Mouse (Mus musculus): Measurements from ENCODE around the gene Gpkow. TPM values are rescaled to one million over a fixed set of nuclear protein-coding genes. Genes with fewer than 3 reads are reported as not detected.

The Gpkow gene
- 28.3 and 30.2 TPM in 2 replicates for polyA plus RNA-seq (2015; fragmentation: Nextera tagmentation; extraction: Ambion mirVana)

DNA sequence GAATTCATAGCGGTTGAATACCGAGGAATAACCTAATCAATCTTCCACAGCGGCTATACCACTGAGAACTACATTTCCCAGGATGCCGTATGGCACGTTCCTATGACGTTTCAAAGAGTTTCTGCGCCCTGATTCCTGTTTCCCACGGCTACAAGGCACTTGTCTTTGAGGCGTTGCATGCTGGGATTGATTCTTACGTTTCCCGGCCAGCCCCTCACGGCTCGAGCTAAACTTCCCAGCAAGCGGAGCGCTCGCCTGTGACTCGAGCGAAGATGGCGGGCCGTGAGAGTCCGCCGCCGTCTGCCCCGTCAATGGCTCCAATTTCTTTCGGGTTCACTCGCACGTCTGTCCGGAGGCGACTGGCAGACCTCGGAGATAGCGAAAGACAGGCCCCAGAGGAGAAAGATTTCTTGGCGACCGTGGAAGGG lies at the start of gene Gpkow:
TSS of gene Gpkow (plus strand) at position 178 of the 428 bp plus-strand sequence.
- H3K36me3 ChIP-seq: peaks cover 32% of the 10 kb centered on the region
- H3K9me3 ChIP-seq: no peaks in the 10 kb centered on the region
- H3K27me3 ChIP-seq (replicated peaks): no peaks in the 10 kb centered on the region
- H3K4me1 ChIP-seq: no peaks in the 10 kb centered on the region; the same call in 1 of the 2 replicates
- peak within 1 kb of the TSS; percentile 67 for H3K4me3 ChIP-seq
- ATAC-seq (ENCODE audit: extremely low read depth, insufficient number of reproducible peaks, low FRiP score, low TSS enrichment): peak; percentile 89; the same call in 1 of the 2 replicates
- peak within 1 kb of the TSS; percentile 59 for H3K27ac ChIP-seq (replicated peaks)
- WGBS: 4% methylated on average over 33 of the region's 33 CpGs
- peak within 1 kb of the TSS; percentile 84 for H3K9ac ChIP-seq
- peak within 1 kb of the TSS; percentile 72 for H3K4me2 ChIP-seq

DNA sequence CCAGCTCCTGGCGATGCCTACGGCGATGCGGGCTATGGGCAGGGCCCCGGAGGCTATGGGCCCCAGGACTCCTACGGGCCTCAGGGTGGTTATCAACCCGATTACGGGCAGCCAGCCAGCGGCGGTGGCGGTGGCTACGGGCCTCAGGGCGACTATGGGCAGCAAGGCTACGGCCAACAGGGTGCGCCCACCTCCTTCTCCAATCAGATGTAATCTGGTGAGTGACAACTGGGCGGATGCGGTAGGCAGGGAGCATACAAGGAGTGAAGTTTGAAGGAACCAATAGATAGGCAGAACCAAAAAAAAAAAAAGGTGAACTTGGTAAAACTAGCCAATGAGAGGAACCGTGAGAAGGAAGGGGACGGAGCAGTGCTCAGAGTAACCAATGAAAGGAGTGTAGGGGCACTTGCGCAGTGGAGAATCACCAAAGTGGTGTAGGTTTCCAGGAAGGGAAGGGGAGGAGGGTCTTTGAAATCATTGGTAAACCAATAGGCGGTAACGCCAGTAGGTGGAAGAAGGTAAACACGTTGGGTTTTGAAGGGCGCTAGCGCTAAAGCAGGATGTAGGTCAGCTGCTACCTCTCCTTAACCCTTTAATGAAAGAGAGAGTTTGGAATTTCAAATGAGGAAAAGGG lies 48.1 kb upstream of the Gpkow start:
- Histone ChIP-seq H3K4me1 (0 out of 2 replicates have a peak, but pooled peaks cover 3% of the 10 kb centered on the region), H3K9me3 (no peaks in the 10 kb centered on the region), H3K27me3 (replicated peaks) (no peaks in the 10 kb centered on the region), H3K9ac (peak overlapping the region; percentile 83), H3K27ac (replicated peaks) (peak overlapping the region; percentile 67), H3K36me3 (no peaks in the 10 kb centered on the region), H3K4me2 (peak overlapping the region; percentile 70), H3K4me3 (peak overlapping the region; percentile 55)
- WGBS: 12% methylated on average over 25 of the region's 25 CpGs
- ATAC-seq (ENCODE audit: extremely low read depth, insufficient number of reproducible peaks, low FRiP score, low TSS enrichment): peak; percentile 89

DNA sequence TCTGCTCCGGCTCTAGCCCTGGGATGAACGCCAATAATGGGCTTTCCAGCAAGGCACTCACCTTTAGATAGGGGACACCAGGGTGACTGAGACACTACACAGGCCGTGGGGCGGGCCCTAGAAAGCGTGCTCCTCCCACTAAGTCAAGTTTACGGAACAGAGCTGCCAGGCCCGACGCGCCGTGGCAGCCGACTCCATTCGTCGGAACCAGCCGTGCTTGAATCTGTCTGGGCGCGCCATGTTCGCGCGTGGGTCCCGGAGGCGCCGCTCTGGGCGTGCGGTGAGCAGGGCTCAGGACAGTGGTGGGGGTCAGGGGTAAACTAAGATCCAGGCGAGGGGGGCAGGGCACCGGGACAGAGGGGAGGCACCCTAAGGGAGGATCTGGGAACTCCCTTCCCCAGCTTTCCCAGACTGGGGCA lies 39.7 kb upstream of the Gpkow start, which contains the start of gene Prickle3:
TSS of gene Prickle3 (plus strand) at position 40 of the 419 bp plus-strand sequence.
- Histone ChIP-seq H3K9me3 (no peaks in the 10 kb centered on the region), H3K4me1 (peaks cover 13% of the 10 kb centered on the region), H3K27me3 (replicated peaks) (no peaks in the 10 kb centered on the region), H3K36me3 (peaks cover 5% of the 10 kb centered on the region; the same call in 1 of the 2 replicates), H3K4me2 (peak within 1 kb of the TSS; percentile 72), H3K4me3 (peak within 1 kb of the TSS; percentile 64), H3K9ac (peak within 1 kb of the TSS; percentile 82), H3K27ac (replicated peaks) (peak within 1 kb of the TSS; percentile 80)
- ATAC-seq (ENCODE audit: extremely low read depth, insufficient number of reproducible peaks, low FRiP score, low TSS enrichment): peak; percentile 56; the same call in 1 of the 2 replicates
- 14% methylated on average over 26 of the region's 26 CpGs for WGBS

DNA sequence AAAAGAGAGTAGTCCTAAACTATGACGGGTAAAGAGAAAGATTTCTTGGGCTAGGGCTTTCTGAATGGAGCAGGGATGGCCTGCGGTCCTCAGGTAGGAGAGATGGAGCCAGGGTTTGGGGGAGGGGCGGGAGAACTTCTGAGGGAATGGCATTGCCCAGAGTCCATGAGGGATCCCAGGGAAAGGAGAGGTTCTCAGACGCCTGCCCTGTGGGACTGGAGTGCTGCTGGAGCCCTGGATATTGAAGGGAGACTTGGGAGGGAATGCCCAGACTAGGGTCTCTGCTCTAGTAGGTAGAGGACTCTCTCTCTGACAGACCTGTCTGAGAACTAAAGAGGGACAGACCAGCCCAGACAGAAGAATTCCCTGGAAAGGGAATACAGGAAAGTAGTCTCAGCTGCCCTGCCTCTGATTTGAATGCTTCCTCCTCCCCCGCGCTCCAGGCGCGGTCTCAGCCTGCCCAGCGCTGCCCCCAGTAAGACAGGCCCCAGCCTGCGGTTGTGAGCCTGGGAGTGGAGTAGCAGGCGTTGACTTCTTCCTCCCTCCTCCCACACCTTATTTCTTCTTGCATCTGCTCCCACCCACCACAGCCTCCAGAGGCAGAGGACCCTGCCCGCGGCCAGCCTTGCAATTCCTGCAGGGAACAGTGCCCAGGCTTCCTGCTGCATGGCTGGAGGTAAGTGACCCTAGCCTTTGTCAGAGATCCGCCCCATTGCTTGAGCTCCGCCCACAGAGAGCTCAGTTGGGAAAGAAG lies 38.7 kb upstream of the Gpkow start:
- Histone ChIP-seq H3K9ac (peak overlapping the region; percentile 82), H3K27ac (replicated peaks) (peak overlapping the region; percentile 80), H3K4me2 (peak overlapping the region; percentile 72), H3K4me1 (peaks cover 13% of the 10 kb centered on the region), H3K36me3 (peaks cover 5% of the 10 kb centered on the region; the same call in 1 of the 2 replicates), H3K27me3 (replicated peaks) (no peaks in the 10 kb centered on the region), H3K4me3 (peak overlapping the region; percentile 64), H3K9me3 (no peaks in the 10 kb centered on the region)
- no peak for ATAC-seq (ENCODE audit: extremely low read depth, insufficient number of reproducible peaks, low FRiP score, low TSS enrichment)
- 16% methylated on average over 15 of the region's 15 CpGs for WGBS

DNA sequence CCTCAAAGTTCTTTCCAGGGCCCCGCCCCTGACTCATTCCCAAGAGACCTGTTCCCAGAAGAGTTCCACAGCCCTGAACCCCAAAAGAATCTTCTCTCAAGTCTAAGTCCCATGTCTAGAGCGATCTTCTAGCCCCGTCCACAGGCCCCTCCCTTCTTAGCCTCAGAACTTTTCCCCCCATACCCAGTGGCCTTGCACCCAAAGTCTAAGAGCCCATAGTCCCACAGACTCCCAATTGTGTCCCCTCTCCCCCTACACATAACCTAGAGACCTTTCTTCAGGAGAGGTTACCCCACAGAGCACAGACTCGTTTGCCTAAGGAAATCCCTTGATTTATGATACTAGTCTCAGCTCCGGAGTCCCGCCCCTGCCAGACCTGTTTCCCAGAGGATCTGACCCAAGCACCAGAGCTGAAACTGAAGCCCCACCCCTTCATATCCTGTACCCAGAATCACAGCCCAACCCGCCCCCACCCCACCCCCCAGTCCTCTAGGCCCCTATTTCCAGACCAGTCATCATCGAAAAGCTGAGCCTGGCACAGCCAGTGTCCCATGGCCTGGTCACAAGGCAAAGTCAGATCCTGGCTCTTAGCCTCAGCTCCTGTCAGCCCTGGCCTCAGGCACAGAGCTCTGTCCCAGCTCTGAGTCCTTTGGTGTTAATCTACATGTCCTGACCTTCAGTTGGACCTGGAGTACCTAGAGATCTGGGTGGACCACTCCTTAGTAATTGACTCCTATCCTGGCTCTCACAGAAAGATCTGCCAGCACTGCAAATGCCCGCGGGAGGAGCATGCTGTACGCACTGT lies 37.9 kb upstream of the Gpkow start:
- H3K9ac ChIP-seq: peak overlapping the region; percentile 82; the same call in 1 of the 2 replicates
- peak overlapping the region; percentile 72 for H3K4me2 ChIP-seq
- 0 out of 2 replicates have a peak overlapping the region, but pooled peaks have one; percentile 80 for H3K27ac ChIP-seq (replicated peaks)
- H3K36me3 ChIP-seq: peaks cover 11% of the 10 kb centered on the region
- WGBS: 54% methylated on average over 11 of the region's 11 CpGs
- no peak for ATAC-seq (ENCODE audit: extremely low read depth, insufficient number of reproducible peaks, low FRiP score, low TSS enrichment)
- H3K4me3 ChIP-seq: peak overlapping the region; percentile 64
- H3K27me3 ChIP-seq (replicated peaks): no peaks in the 10 kb centered on the region
- no peaks in the 10 kb centered on the region for H3K9me3 ChIP-seq
- H3K4me1 ChIP-seq: peaks cover 13% of the 10 kb centered on the region

DNA sequence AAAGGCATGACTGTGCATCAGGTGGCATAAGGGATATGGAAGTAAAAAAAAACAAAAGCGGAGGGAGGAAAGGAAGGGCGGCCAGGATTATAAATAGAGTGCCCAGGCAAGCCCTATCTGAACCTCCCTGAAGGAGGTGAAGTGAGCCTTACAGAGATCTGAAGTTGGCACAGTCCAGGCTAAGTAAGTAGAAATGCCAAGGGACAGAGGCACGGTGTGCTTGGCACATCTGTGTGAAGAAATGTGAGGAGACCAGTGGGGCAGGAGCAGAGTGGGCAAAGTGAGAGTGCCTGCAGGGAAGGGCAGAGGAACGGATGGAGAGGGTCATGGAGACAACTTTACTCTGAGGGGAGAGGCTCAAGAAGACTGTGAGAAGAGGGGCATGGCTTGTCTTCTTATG lies 35.8 kb upstream of the Gpkow start:
- no peak overlapping the region for H3K27ac ChIP-seq (replicated peaks)
- H3K27me3 ChIP-seq (replicated peaks): no peaks in the 10 kb centered on the region
- no peak overlapping the region for H3K4me2 ChIP-seq
- WGBS: 65% methylated on average over 4 of the region's 4 CpGs
- peaks cover 13% of the 10 kb centered on the region for H3K4me1 ChIP-seq
- no peak overlapping the region for H3K9ac ChIP-seq
- H3K36me3 ChIP-seq: peaks cover 22% of the 10 kb centered on the region
- no peak for ATAC-seq (ENCODE audit: extremely low read depth, insufficient number of reproducible peaks, low FRiP score, low TSS enrichment)
- H3K4me3 ChIP-seq: no peak overlapping the region
- no peaks in the 10 kb centered on the region for H3K9me3 ChIP-seq

DNA sequence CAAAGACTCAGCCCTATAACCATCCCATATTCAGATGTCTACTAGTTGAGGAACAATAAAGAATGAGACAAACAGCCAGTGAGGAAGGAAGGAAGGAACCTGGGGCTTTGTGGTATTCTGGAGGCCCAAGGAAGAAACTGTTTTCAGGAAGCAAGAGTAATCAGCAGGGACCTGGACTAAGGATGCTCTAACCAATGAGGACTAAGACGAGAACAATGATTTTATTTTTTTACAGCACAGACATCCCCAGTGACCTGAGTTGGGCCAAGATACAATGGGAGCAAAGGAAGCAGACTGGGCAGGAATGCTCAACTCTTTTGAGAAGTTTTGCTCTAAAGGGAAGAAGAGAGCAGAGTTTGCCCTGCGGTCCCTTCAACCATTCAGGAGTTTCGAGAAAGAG lies 34.0 kb upstream of the Gpkow start:
- no peak for ATAC-seq (ENCODE audit: extremely low read depth, insufficient number of reproducible peaks, low FRiP score, low TSS enrichment)
- no peaks in the 10 kb centered on the region for H3K9me3 ChIP-seq
- no peak overlapping the region for H3K4me2 ChIP-seq
- H3K4me1 ChIP-seq: peaks cover 10% of the 10 kb centered on the region
- no peak overlapping the region for H3K4me3 ChIP-seq
- H3K36me3 ChIP-seq: peaks cover 36% of the 10 kb centered on the region
- WGBS: 77% methylated on average over 3 of the region's 3 CpGs
- H3K27me3 ChIP-seq (replicated peaks): no peaks in the 10 kb centered on the region
- no peak overlapping the region for H3K9ac ChIP-seq
- no peak overlapping the region for H3K27ac ChIP-seq (replicated peaks)

DNA sequence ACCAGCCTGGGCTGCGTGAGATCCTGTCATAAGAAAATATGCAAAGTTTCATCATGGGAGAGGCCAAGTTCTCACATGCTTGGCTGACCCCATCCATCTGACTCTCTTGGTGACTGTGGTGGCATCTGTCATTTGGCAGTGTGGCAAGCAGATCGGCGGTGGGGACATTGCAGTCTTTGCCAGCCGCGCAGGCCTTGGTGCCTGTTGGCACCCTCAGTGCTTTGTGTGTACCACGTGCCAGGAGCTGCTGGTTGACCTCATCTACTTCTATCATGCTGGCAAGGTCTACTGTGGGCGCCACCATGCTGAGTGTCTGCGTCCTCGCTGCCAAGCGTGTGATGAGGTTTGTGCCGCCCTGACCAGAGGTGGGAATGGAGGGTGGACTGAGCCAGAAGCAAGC lies 32.1 kb upstream of the Gpkow start:
- Histone ChIP-seq H3K4me1 (no peaks in the 10 kb centered on the region), H3K36me3 (peaks cover 44% of the 10 kb centered on the region), H3K4me3 (no peak overlapping the region), H3K27ac (replicated peaks) (no peak overlapping the region), H3K4me2 (no peak overlapping the region), H3K9me3 (no peaks in the 10 kb centered on the region), H3K27me3 (replicated peaks) (no peaks in the 10 kb centered on the region), H3K9ac (no peak overlapping the region)
- ATAC-seq (ENCODE audit: extremely low read depth, insufficient number of reproducible peaks, low FRiP score, low TSS enrichment): no peak
- WGBS: 87% methylated on average over 11 of the region's 11 CpGs

DNA sequence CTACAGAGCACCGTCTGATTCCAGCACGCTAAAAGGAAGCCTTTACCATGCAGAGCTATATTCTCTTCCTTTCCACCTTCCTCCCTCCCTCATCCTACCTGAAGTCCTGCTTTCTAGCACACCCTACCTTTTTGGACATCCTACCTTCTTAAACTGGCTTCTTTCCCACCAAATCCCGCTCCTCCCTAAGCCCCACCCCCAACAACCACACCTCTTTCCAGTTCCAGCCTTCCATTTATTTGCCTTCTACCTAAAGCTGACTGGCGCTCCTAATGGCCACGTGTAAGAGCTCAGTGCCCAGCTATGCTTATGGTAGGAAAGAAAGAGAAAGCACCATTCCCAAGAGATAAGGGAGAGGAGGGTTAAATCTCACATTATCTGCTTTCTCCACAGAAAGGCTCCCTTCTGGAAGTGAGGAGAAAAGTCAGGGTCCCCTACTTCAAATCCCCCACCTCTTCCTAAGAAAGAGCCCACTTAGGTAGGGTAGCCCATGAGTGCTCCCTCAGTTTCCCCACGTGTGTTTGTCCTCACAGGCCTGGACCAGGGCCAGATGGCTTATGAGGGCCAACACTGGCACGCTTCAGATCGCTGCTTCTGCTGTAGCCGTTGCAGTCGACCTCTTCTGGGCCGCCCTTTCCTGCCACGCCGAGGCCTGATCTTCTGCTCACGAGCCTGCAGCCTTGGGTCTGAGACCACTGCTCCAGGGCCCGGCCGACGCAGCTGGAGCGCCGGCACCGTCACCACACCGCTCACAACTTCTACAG lies 31.0 kb upstream of the Gpkow start:
- no peak overlapping the region for H3K4me3 ChIP-seq
- WGBS: 62% methylated on average over 21 of the region's 21 CpGs
- peaks cover 42% of the 10 kb centered on the region for H3K36me3 ChIP-seq
- no peak overlapping the region for H3K27ac ChIP-seq (replicated peaks)
- H3K4me2 ChIP-seq: no peak overlapping the region
- no peaks in the 10 kb centered on the region for H3K9me3 ChIP-seq
- H3K4me1 ChIP-seq: 0 out of 2 replicates have a peak, but pooled peaks cover 5% of the 10 kb centered on the region
- H3K9ac ChIP-seq: no peak overlapping the region
- ATAC-seq (ENCODE audit: extremely low read depth, insufficient number of reproducible peaks, low FRiP score, low TSS enrichment): no peak
- no peaks in the 10 kb centered on the region for H3K27me3 ChIP-seq (replicated peaks)

DNA sequence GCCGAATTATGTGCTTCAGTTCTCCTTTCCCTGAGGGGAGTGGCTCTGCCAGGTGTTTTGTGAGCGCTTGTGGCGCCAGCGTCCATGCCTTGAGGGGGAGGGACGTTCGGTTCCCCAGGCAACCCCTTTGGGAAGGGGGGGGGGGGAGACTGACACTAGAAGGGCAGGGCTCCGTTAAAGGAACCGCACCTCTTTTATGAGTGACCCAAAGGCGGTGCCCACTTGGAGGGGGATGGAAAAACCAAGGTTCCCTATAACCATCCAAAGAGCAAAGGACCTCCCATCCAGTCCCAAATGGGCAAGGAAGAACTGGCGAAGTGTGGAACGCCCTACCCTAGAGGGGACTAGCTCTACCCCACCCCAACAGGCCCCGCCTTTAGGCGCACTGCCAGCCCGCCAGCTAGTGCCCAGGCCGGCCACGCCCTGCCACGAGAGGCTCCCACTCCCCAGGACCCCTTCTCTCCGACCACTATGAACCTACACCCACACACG lies 26.5 kb upstream of the Gpkow start:
- WGBS: 20% methylated on average over 19 of the region's 19 CpGs
- Histone ChIP-seq H3K27ac (replicated peaks) (peak overlapping the region; percentile 87), H3K4me2 (peak overlapping the region; percentile 66), H3K9me3 (no peaks in the 10 kb centered on the region), H3K9ac (peak overlapping the region; percentile 87), H3K36me3 (peaks cover 24% of the 10 kb centered on the region), H3K4me3 (peak overlapping the region; percentile 66), H3K4me1 (peaks cover 24% of the 10 kb centered on the region), H3K27me3 (replicated peaks) (no peaks in the 10 kb centered on the region)
- ATAC-seq (ENCODE audit: extremely low read depth, insufficient number of reproducible peaks, low FRiP score, low TSS enrichment): peak; percentile 40; the same call in 1 of the 2 replicates

All from heart, embryonic 13.5 days (tissue).